Mouse (Mus musculus): ENCODE measurements around the gene Kcnk3. TPM values are rescaled to one million over a fixed set of nuclear protein-coding genes. Genes with fewer than 3 reads are reported as not detected.

The Kcnk3 gene
- total RNA-seq (2021), result 100 to 1,000 TPM; 237 to 244 TPM
- long read RNA-seq, experiment 1, transcript Kcnk3-201 (2 exons, 3,811 nt), result major isoform, 237 of 514 reads
- long read RNA-seq, experiment 1, partial matches to known transcripts, result 45 of 514 reads
- long read RNA-seq, experiment 1, other reads (novel, unspliced or antisense), result 232 of 514 reads
- long read RNA-seq, experiment 2, transcript Kcnk3-201 (2 exons, 3,811 nt), result major isoform, 107 of 336 reads
- long read RNA-seq, experiment 2, partial matches to known transcripts, result 27 of 336 reads
- long read RNA-seq, experiment 2, other reads (novel, unspliced or antisense), result 202 of 336 reads

DNA sequence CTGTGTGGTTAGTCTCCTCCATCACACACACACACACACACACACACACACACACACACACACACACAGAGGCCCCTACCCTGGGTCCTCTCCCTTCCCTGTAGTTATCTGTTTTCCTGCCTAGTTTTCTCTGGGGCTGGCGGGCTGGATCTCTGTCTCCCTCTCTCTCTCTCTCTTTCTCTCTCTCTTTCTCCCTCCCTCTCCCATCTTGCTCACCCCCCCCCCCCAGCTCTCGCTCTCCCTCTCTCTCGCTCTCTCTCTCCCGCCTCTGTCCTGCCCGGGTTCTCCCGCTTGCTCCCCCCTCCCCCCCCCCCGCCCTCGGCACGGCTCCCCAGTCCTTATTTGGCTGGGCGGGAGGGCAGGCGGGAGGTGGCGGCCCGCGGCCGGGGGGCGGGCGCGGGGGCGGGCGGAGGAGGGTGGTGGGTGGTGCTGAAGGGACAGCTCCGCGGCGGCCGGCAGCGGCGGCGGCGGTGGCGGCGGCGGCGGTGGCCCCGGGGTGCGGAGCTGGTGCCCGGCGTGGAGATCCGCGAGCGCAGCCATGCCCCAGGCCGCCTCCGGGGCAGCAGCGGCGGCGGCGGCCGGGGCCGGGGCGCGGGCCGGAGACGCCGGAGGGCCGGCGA is at the start of gene Kcnk3:
Gene Kcnk3, plus strand, starts transcription at position 490 of the 620 bp plus-strand sequence.
- DNase-seq, result peak; percentile 69 to 74

DNA sequence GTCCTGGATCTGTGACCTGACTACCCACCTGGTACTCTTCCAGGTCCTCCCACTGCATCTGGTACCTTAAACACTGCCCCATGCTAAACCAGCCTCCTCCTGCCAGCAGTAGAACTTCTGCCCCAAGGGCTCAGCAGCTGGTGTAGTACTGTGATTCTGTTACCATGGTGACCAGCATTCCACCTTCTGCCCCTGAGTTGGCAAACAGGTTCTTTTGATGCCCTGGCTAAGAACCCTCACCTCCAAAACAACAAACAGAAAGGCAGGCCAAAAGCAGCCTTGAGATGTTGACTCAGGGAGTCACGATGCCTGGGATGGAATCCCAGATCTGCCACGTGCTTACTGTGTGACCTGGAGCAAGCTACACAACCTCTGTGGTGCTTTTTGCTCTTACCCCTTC is 42.3 kb upstream of the Kcnk3 start, which contains the start of gene Cib4:
Gene Cib4, minus strand, starts transcription at position 139 of the 400 bp plus-strand sequence.
- DNase-seq, result peak in 1 of 2 experiments; percentile 17

DNA sequence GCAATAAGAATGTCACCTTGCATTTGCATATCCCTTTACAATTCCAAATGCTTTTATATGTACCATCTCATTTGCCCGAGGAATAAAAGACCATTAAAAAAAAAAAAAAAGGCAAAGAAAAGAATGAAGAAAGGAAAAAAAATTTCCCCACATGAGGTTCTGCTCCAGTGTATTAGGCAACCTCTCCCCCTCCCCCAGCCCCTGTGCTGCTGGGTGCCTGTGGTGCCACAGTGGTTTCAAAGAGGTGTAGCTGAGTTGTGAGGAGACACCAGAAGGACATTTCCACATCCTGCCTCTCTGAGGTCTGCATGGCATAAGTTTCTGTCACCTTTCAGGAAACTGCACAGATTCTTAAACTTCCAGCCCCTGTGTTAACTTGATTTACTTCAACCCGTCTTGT is 39.3 kb upstream of the Kcnk3 start:
- DNase-seq, result no peak

DNA sequence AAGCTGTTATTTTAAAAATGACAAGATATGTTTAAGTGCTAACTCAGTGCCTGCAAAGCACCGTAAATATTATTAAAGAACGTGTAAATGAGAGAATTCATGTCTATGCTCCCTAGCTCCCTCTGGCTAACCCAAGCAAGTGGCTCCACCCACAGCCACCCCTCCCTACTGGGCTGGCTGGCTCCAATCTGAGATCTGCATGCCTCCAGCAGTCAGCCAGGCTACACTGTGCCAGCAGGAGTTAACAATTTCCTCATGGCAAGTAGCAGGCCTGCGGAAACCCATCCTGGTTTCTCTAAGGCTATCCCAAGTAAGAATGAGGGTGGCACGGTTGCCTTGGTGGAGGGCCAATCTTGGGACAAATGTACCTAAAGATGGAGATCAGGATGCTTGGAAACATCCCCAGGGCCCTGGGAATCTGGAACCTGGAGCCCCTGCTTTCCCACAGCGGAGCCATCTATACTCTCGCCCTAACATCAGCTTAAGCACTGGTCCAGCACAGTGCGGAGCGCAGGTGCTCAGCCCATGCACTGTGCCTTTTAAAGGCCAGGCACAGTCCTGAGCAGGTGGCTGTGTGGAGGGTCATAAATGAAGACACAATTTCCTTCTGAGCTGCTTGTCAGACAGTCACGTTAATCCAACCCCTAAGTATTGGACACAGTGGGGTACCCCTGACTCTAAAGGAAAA is 37.5 kb upstream of the Kcnk3 start:
- DNase-seq, result peak in 1 of 2 experiments; percentile 40

DNA sequence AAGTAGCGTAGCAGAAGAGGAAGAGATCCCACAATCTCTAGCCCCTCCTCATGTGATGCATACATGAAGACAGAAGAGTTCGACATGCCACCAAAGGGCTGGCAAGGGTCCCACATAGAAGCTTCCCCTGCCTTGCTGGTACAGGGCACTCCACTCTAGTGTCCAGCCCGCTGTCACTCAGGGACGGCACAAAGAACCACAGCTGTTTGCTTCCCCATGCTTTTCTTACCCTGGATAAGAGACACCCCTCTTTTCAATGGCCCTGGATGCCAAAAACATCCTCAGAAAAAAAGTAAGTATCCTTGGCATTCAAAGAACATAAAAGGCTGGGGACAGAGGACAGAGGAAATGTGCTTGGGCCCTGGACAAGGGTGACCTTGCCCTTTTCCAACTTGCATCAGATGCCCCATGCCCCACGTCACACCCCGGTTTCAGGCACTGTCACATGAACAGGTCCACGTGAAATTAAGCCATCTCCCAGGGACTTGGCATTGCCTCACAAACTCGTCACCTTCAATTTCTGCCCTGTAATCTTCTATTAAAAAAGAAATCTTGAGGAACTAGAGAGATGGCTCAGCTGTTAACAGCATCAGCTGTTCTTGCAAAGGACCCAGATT is 36.8 kb upstream of the Kcnk3 start:
- DNase-seq, result no peak

DNA sequence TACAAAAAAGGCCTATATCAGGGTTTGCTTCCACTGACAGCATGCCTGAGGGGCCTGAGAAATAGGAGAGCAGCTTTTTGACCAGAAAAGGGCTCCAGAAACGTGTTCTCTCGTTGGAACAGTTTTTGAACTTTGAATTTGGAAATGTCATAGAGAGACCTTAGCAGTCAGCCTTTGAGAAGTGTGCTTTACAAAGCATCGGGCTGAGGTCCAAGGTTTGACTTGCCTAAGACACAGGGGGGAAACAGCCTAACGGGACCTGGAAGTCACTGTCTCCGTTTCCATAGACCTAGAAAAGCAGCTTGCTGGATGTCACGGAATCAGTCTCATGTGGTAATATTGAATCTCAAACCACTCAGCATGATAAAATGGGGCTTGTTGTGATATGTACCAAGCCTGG is 36.0 kb upstream of the Kcnk3 start:
- no peak for DNase-seq

DNA sequence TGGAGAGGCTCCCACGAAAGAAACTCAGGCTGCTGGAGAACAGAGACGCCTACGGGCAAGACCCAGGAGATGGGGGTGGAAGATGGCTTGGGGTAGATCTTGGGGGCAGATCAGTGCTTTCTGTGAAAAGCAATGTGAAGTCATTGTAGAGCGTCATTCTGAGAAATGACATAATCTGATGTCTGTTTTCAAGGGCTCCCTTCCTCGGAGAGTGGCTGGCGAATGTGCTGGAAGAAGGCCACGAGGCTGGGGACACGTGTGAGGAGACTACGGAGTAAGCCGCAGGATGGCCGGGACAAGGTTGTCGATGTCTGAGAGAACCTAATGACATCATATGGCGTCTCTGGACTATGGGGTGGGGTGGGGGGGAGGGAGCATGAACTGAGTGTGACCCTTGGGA is 34.0 kb upstream of the Kcnk3 start:
- no peak for DNase-seq

DNA sequence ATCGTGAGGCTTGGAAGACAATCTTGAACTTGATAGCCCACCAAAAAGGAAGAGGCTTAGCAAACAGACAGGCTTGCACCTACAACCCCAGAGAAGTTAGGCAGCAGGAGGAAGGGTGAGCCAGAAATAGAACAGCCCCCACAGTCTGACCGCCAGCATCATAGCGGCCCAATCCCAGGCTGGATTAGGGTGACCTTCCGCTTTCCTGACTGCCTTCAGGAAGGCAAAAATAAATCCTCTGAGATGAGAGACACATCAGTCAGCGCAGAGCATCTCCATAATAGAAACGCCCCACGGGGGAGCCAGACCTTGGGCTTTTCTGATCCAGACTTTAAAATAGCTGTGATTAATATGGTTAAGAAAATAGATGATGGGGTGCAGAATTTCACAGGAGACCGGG is 33.0 kb upstream of the Kcnk3 start:
- DNase-seq, result no peak

DNA sequence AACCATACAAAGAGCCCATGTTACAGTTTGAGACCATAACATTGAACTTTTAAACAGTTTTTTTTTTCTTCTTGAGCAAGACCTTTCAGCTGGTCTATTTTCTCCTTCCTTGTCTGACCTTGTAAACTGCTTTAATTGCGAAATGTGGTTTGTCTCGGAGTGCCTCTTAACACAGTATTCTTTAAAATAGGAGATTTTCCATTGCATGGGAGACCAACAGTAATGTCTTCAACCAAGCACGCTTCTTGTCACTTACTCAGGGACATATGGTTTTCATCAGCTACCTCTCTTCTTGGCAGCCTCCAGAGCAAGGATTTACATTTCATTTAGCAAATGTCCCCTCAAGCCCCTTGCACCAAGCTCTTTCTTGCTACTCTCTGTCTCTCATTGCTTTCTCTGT is 31.7 kb upstream of the Kcnk3 start:
- no peak for DNase-seq

DNA sequence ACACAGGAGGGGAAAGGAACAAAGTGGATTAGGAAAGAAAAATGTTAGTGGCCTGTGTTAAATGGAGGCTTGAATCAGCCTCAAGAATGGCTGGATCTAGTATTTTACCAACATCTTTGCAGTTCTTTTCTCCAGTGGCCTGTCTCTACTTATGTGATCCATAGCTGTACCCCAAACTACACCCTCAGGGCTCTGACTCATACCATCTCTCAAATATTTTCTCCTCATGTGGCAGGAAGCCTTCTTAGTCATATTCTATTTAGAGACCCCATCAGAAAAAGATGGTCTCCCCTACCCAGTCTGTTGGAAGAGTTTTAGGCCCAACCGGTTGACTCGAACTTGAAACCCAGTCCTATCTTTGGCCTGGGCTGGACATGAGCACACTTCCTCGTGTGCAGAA is 28.5 kb upstream of the Kcnk3 start:
- no peak for DNase-seq

DNA sequence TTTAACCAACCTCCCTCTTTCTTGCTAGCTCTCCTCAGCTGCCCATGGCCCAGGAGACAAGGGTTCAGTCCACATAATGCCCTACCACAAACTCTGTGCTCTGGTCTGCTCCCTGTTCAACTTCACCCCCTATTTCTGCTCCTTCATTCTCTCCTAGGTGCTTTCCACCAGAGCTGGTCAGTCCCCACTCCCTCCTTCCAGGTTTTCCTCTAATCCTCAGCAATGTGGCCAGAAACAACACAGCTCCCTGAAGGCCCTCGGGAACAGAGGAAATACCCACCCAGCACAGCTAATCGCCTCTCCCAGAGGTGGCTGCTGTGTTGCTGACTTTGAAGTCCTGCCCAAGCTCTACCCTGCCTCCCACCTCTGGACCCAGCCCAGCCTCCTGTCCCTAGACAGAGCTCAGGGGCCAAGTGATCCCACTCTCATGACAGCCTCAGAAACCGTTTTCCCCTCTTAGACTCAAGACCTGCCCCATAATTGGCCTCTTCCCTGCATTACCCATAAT is 27.9 kb upstream of the Kcnk3 start:
- peak in 1 of 2 experiments; percentile 39 for DNase-seq

DNA sequence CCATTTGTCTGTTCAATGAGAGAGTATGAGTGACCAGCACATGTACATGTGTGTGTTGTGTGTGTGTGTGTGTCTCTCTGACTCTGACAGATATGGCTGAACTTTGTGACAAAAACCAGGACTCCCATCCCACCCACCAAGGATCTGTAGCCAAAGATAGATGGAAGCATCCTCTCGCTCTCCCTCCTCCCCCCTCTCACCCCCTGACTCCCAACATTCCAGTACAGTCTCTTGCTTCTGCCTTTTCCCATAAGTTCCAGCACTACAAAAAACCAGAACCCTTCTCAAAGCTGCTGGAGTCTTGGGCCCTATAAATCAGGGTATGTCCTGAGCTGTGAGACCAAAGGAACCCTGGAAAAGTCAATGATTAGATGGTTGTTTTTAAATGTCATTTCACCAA is 19.5 kb upstream of the Kcnk3 start:
- no peak for DNase-seq

DNA sequence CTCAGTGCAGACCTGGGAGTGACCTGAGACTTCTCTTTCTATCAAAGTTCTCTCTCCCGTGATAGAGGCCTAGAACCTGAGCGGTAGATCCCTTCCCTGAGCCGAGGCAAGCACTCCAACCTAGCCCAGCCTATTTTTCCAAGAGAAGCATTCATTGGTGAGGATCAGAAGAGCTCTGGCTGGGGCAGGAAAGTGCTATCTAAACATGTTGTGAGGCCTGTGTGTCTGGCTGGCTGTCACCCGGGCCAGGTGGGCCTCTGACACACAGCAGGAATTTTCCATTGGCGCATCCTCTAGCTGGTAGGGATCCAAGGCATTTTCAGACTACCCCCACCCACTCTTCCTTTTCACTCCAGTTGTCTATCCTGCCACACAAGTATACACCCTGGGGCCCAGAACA is 16.1 kb upstream of the Kcnk3 start:
- DNase-seq, result no peak

DNA sequence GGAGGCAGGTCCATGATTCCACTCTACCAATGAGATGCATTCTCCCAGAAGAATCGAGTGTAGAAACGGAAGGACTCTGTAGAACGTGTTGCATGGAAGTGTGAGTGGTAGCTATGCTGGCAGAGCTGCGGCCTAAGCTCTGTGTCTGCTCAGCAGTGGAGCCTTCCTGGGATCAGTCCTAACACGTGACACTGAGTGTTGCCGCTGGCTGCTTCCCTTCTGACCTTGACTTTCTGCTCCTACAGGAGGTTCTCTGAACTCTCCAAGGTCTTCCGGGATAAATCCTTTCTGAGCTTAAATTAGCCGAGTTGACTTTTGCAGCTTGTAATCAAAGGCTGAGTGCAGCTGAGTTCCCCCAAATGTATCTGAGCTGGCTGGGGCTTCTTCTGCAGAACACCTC is 13.6 kb upstream of the Kcnk3 start:
- peak; percentile 48 to 59 for DNase-seq

DNA sequence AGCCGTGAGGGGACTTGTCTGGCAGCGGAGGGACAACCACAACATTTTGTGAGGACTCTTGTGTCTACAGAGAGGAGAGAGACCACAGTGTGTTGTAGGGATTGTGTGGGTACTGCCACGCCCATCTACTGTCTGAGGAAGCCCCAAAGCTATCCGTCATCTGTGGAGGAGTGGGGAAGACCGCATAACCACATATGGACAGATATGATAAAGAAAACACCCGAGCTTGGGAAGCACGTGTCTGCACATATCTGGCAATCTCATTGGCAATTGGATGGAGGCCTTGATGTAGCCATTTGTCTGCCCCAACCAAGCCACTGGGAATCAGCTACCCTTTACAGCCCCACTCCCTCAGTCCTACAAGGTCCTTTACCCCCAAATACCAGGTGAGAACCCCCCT is 11.7 kb upstream of the Kcnk3 start:
- DNase-seq, result no peak

DNA sequence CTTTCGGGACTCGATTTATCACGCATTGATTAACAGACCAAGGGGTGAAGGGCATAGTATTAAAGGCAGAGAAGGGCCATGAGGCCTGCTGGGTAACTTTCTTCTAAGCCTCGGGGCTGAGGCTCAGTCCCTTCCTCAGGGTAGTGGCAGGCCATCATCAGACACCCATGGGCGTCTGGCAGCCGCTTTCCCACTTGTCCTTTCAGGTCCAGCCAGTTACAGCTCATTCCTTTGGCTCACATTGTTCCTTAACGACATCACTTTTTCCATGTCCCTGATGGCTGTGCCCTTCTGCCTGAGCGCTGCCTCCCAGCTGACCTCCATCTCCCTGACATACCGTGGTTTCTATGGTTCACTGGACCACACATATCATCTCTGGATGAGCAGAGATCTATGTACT is 10.7 kb upstream of the Kcnk3 start:
- peak; percentile 70 to 78 for DNase-seq

DNA sequence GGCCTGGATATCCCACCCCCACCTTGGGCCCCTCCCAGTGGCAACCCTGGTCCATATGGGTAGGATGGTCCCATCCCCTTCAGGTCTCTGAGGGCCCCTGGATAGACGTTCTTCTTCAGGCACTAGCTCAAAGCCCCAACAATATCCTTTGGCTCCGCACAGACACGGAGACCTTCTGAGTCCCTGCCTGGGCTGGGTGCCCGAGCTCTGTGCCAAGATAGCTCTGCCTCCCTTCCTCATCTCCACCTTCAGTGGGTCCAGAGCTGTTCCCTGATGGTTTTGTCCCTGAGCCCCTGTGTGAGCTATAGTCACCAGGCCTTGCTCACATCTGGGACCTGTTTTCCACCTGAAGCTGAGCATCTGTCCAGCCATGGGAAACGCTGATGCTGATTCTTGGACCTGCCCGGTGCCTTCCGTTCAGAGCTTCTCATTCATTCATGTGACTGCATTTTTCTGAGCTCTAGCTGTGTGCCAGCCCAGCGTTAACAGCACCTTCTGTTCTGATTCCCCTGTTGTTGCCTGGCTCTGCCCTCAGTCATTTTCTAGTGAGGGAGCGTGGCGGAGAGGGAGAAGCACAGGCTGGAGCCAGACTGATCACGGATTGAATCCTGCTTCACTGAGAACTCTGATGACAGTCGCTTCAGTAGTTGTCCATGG is 10.2 kb upstream of the Kcnk3 start:
- DNase-seq, result peak; percentile 57 to 60

DNA sequence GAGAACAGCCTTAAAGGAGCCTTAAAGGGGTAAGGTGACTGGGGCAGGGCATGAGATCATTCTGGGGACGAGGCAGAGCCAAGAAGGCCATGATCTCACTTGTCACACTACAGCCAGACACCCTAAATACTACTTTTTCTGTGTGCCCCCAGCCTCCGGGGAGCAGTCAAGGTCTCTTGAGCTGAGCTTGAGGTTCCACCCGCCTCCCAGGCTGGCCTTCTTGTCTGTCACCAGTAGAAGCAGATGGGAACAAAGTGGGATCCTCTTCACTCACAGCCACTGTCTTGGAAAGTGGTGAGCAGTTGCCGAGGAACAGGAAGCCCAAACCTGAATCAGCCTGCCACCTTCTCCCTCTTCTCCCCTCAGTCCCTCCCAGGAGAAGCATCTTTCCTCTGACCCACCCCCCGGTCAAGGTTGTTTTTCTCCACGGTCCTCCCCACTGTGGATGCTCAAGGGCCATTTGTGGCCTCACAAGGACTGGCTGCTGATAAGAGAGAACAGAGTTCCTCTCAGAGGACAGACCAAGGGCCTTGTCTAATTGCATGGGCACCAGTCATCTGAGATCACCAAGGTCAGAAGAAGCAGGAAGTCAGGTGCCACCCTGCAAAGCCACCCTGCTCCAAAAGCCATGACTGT is 9.4 kb upstream of the Kcnk3 start:
- peak; percentile 21 to 34 for DNase-seq

DNA sequence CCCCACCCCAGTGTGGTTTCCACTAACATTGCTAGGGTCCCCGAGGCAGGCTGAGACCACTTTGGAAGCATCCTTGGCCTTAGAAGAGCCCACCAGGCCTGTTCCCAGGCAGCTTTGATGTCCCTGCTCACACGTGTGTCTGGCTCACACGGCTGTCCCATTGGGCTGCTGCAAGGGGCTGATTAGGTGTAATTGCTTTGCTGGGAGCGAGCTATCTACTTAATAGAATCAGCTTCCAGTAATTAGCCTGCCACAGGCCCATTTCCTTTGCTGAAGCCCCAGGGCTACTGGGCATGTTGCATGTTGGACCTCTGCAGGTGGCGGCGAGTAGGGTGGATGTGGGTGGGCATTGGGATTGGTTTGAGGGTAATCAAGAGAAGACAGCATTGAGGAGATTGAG is 7.2 kb upstream of the Kcnk3 start:
- no peak for DNase-seq

DNA sequence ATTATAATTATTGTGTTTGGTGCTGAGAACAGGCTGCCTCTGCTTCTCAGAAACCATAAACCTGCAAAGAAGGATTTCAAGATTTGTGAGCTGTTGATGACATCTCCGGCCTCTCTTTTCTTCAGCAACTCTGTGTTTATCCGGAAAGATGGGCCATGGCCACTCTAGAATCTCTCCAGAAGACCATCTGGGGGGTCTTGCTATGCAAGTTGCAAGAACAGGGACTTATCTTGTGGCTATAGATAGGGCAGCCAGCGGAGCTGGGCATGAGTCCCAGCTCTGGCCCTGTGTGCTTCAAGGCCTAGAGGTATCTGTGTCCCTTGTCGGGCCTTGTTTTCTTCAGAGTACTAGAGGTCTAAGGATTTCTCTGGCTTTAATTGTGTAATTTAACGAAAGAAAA is 6.0 kb upstream of the Kcnk3 start:
- DNase-seq, result peak in 1 of 2 experiments; percentile 25

DNA sequence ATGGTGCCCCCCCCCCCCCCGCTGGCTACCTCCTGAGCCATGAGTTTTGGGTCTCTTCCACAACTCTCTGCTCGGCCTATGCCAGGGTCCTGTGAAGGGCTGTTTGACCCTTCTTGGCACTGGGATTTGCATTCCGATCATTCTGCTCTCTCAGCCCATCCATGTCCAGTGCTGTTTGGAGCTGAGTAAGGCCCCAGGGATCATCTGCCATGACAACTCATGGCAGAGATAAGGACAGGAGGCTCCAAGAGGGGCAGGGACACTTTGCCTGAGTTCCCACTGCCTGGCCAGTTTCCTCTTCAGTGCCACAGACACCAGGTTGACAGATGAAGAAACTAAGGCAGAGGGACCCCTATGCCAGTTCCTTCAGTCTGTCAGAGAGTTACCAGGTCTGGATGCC is 1.4 kb upstream of the Kcnk3 start:
- DNase-seq, result peak; percentile 33 to 62

DNA sequence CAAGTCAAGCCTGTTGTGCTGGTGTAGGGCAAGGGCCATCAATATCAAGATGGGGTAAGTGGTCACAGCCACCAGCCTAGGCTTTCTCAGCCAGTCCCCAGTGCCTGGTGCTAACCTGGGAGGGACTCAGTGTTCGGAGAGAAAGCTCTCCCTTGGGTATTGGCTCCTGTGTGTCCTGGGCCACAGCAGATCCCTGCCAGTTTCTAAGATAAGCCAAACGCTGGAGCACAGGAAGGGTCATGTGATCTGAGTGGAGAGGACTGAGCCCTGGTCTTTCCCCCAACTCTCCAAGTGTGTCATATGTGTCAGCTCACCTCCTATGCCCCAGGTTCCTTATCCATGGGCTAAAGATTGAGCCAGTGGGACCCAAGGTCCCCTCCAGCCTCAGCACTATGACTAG is 869 bp upstream of the Kcnk3 start:
- peak; percentile 64 to 85 for DNase-seq
